Mouse (Mus musculus): ENCODE measurements around the gene Olfr70. TPM values are rescaled to one million over a fixed set of nuclear protein-coding genes. Genes with fewer than 3 reads are reported as not detected.

Gene Olfr70
- not detected for total RNA-seq (2021)

DNA sequence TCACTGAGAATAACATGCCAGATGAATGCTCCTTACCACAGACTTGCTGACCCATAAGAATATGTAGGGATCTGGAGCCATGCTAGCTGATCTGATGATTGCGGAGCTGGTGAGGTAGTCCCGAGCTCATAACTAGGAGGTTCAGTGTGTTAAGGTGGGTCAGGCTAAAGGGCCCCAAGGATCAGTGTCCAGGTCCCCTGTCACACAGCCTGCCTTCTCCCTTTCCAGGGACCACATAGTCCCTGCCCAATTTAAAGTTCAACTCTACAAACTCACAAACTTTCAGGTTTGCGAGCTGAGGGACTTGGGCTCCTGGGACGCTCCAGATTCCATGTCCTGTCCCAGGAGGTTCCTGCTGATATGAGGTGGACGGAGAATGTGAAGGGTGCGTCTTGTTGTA is at the start of gene Olfr70:
Gene Olfr70 (minus strand): TSS at position 101 of the 400 bp plus-strand sequence.
- DNase-seq (ENCODE audit: extremely low spot score in 1 of 2, low spot score in 2 of 2): no peak
- intact Hi-C loops (cut with DNase I): no loop called here

DNA sequence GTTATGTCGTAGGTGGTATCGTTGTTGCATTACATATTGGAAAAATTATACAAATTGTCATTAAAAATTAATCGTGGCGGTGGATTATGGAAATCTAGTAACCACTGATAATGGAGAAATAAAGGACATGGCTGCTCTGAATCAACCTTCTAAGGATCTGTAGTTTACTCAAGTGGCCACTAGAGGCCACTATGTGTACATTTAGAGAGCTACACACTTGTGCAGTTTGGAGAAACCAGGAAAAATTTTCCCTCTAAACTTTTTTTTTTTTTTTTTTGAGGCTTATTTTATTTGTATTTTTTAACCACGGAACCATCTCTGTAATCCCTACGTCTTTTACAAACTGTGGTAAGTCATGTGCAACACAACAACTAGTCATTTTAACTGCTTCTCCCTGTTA is 44.6 kb upstream of the Olfr70 start:
- intact Hi-C loops (cut with DNase I): loop anchor here (5.0 kb wide), 1 partner anchor 117 kb away; no protein-coding TSS in a partner anchor

DNA sequence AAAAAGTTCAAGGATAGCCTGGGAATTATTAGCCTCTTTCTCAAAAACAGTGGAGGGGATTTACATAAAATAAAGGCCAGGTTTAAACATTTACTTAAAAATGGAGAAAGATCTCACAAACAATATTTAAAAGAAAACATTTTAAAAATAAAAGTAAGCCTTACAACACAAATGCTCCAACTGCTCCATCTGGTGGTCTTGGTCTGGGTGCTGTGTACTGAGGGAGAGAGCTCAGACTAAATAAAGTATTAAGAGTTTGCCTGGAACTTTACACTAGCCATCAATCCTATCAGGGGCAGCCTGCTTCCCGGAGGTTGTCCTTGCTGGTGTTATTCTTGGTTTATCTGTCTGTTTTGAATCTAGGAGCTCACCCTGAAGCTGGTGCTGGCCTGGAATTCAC is 42.5 kb upstream of the Olfr70 start:
- DNase-seq (ENCODE audit: extremely low spot score in 1 of 2, low spot score in 2 of 2): peak in 1 of 2 experiments; percentile 36
- intact Hi-C loops (cut with DNase I): no loop called here

More for the DNA sequence above, 44.6 kb upstream of the Olfr70 start:
- DNase-seq (ENCODE audit: extremely low spot score in 1 of 2, low spot score in 2 of 2): peak in 1 of 2 experiments; percentile 58

DNA sequence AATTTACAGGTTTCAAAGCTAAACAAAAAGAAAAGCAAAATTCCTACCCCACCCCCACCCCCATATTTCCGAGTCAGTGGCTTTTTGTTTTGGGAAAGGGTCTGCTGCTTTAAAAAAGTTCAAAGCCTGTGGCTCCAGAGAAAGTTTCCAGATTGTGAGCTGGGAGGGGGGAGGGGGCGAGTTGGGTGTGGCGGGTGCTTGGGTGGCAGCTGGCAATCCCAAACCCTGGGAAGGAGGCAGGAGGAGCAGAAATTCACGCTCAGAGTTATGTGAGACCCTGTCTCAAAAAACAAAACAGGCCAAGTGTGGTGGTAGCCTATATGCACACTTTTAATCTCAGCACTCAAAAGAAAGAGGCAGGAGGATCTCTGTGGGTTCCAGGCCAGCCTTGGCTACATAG is 42.0 kb upstream of the Olfr70 start:
- no peak for DNase-seq (ENCODE audit: extremely low spot score in 1 of 2, low spot score in 2 of 2)
- intact Hi-C loops (cut with DNase I): no loop called here

DNA sequence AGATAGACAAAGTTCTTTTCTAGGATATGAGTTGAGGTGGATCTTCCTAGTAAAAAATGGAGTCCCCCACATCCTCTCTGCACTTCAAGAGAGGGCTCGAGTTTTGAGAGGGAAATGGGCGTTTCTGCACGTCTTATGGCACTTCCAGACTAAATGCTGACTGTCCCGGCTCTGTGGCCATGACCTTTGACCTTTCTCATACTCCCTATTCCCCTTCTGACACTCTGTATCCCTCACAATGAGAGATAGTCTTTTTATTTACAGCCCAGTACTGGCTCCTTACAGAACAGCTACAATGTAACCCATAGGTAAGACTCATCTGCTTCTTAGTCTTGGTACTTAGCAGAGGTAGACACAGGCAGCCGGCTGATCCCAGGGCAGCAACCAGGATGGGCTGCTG is 40.9 kb upstream of the Olfr70 start:
- DNase-seq (ENCODE audit: extremely low spot score in 1 of 2, low spot score in 2 of 2): peak in 1 of 2 experiments; percentile 9

DNA sequence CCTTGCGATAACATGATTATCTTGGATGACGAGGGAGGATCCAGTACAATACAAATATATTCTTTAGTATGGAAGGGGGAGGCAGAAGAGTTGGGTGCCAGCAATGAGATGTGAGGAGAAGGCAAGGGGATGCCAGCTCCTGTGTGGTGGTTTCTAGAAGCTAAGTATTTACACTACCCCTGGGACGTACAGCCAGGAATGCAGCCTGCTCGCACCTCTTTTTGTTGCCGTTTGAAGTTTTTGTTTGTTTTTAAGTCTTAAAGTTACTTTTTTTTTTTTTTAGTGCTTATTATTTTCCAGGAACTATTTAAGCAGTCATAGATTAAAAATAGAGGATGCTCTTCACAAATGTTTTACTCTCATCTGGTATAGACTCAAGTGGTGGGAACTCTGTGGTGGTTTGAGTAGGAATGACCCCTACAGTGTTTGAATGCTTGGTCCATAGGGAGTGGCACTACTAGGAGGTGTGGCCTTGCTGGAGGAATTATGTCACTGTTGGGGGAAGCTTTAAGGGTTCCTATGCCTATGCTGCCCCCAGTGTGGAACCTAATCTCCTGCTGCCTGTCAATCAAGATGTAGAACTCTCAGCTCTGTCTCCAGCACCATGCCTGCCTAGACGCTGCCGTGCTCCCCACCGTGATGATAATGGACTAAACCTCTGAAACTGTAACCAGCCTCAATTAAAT is 38.5 kb upstream of the Olfr70 start:
- peak in 1 of 2 experiments; percentile 10 for DNase-seq (ENCODE audit: extremely low spot score in 1 of 2, low spot score in 2 of 2)
- intact Hi-C loops (cut with DNase I): no loop called here

More for the DNA sequence above, 40.9 kb upstream of the Olfr70 start:
- intact Hi-C loops (cut with DNase I): no loop called here

DNA sequence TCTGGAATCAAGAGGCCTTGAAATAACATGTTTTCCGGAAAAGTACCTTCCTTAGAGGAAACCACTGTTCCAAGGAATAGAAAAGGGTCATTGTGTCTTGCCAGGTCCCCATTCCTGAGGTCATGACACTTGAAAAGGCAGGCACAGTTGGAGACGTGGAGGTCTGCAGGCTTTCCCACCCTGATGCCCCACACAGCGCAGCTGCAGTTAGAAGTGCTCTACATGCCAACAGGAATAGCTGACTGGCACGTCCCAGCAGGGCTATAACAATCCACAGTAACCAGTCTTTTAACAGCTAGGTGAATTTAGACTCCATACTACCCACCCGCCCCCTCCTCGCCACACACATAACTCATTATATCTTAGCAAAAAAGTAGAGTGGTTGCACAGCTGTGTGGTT is 36.5 kb upstream of the Olfr70 start:
- DNase-seq (ENCODE audit: extremely low spot score in 1 of 2, low spot score in 2 of 2): peak in 1 of 2 experiments; percentile 30
- intact Hi-C loops (cut with DNase I): no loop called here

DNA sequence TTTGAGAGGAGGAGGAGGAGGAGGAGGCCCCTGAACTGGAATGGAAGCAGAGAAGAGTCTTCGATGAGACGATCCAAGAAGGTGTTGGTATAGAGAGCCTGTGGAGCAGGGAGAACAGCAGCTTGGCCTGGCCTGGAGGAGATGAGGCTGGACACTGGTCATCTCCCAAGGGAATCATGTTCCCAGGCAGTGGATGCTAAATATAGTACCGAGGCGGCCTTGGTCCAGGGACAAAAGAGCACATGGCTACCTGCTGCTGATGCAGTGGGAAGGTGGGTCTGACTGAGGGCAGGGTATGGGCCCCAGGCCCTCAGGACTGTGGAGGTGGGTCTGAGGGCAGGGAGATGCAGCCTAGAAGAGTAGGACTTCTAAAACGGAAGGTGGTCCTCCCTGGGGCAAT is 32.6 kb upstream of the Olfr70 start:
- intact Hi-C loops (cut with DNase I): no loop called here
- peak in 1 of 2 experiments; percentile 31 for DNase-seq (ENCODE audit: extremely low spot score in 1 of 2, low spot score in 2 of 2)

DNA sequence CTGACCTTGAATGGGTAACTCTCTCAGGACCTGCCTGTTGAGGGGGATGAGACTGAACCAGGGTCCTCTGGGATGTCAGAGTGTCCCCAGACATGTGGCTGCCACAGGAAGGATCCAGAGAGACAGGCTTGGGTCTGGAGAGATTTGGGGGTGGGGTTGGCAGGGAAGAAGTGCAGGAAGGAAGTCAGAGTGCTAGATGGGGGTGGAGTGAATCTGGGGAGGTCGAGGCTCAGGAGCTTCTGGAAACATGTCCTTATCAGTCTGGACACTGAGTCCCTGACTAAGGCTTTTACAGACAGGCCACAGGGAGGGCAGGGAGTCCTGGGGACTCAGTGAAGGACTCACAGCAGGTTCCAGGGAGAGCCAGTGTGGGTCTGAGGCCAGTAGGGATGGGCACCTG is 31.6 kb upstream of the Olfr70 start:
- DNase-seq (ENCODE audit: extremely low spot score in 1 of 2, low spot score in 2 of 2): peak in 1 of 2 experiments; percentile 22
- intact Hi-C loops (cut with DNase I): no loop called here

DNA sequence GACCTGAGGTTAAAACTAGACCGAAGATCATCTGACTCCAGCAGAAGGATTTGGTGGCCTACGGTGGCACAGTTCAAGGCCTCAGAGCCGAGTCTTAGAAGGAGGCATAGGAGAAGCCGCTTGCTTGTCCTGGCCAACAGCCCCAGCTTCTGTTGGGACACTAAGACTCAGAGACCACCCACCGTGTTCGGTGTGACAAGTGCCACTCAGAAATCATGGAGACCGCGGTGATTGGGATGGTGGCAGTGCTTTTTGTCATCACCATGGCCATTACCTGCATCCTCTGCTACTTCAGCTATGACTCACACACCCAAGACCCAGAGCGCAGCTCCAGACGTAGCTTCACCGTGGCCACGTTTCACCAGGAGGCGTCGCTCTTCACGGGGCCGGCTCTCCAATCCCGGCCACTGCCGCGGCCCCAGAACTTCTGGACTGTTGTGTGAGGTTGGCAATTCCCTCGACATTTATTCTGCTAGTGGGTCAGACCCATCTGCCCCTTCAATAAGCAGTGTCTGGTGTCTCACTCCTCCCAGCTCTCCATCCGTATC is 30.2 kb upstream of the Olfr70 start:
- DNase-seq (ENCODE audit: extremely low spot score in 1 of 2, low spot score in 2 of 2): peak in 1 of 2 experiments; percentile 23
- intact Hi-C loops (cut with DNase I): no loop called here

DNA sequence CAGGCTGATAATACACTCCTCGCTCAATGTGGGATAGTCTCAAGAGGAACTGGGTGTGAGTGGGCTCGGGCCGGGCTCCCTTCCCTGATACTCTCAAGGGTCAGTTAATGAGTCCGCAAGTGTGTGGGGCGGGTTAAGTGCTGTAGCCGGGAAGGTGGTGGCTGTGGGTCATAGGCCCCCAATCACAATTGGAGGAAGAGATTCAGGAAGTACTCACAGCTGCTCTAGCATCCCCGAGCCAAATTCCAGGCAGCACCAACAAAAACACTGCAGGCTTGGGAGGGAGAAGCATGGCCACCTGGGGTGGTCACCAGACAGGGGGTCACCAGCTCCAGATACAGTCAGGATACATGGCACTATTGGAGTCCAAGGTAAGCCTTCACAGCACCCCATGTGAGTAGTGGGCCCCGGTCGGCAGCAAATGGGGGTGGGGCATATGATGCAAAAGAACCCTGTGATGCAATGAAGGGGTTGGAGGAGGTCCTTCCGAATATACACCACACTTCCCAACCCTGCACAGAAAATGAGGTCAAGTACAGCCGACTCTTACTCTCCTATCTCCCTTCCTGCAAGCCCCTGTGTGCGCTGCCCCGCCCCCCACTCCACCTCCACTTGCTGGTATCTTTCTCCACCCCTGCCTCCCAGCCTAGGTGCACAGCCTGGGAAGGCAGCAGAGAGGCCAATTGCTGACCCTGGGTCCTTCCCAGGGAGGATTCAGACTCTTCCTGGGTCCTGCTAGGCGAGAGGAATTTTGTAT is 29.4 kb upstream of the Olfr70 start, which contains the start of gene Spaar:
Gene Spaar (plus strand): TSS at position 241 of the 757 bp plus-strand sequence.
- DNase-seq (ENCODE audit: extremely low spot score in 1 of 2, low spot score in 2 of 2): peak in 1 of 2 experiments; percentile 75
- intact Hi-C loops (cut with DNase I): no loop called here

DNA sequence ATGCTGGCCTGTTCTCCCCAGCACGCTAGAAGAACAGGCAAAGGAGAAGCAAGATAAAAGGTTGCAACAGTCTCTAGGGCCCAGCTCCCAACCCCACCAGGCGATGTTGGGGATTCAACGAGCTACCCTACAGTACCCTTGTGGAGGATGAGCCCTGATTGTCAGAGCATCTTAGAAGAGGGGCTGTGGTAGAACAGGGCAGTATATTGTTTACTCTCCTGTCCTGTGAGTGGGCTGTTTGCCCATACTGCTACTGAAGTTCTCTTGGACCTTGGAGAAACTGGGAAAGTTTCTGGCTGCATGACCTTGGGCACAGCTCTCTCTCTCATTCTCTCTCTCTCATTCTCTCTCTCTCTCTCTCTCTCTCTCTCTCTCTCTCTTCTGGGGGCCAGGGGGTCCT is 28.5 kb upstream of the Olfr70 start:
- intact Hi-C loops (cut with DNase I): no loop called here

DNA sequence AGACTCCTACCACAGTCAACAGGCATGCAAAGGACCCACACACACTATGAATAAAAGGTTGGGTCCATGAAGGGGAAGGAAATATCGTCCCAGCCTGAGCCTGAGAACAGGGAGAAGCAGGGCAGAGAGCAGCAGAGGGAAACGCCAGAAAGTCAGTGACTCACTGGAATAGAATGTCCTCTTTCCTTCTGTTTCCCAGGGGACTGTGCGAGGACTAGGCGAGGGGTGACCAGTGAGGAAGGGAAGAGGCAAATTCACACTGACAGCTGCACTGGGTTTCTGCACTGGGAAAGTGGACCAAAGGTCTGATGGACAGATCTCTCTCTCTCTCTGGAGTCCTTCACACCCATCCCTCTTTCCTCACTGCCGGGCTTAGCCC is 28.0 kb upstream of the Olfr70 start:
- peak in 1 of 2 experiments; percentile 55 for DNase-seq (ENCODE audit: extremely low spot score in 1 of 2, low spot score in 2 of 2)
- intact Hi-C loops (cut with DNase I): no loop called here

More for the DNA sequence above, 28.5 kb upstream of the Olfr70 start:
- DNase-seq (ENCODE audit: extremely low spot score in 1 of 2, low spot score in 2 of 2): peak in 1 of 2 experiments; percentile 14

DNA sequence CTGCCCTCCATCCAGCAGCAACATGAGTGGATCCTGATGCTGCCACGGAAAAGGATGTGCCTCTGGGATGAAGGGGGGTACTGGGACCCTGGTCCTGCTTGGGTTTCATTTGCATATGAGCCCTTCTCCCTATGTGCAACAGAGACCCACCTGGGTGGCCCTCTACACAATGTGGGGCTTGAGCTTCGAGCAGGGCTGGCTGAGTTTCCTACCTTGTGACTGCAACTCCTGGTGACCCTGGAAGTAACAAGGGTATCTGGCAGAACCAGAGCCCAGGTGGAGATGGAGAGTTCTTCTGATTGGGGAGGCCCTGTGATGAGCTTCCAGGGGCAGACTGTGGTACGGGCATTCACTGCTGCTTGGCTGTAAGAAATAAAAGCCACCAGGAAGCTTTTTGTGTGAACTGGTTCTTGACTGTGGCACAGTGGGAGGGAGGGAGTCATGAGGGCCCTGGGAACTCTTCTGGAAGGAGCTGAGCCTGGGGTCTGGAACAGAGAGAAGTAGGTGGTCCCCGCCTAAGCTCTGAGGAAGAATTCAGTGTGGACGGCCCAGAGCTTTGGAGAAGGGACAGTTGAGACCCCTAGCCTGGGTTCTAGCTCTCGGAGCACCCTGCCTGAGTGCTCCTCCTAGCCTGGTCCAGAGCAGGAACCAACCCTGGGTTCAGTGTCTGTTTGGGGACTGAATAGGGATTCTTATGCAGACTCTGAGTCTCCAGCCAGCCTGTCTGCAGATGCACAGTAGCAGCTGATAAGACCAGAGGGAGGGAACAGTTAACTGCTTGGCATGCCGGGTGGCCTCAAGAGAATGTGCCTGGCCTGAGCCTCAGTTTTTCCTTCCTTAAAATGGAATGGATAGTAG is 27.3 kb upstream of the Olfr70 start:
- intact Hi-C loops (cut with DNase I): no loop called here

DNA sequence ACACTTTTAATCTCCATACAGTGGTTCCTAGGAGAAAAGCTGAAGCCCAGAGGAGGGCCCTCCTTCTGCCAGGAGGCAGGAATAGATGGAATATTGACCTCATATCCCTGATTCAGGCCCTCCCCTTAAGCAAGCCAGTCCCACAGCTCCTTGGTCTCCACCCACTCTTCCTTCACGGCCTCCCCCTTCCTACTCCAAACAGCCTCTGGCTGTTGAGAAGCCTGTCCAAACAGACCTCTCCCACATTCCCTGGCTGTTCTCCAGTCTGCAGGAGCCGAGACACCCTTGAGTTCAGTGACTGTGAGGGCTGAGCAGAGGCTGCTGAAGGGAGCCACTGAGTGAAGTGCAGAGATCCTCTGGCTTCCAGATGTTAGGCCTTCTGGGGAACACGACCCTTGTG is 26.4 kb upstream of the Olfr70 start, which contains the start of gene Hrct1:
Gene Hrct1 (plus strand): TSS at position 194 of the 400 bp plus-strand sequence.
- DNase-seq (ENCODE audit: extremely low spot score in 1 of 2, low spot score in 2 of 2): peak in 1 of 2 experiments; percentile 90
- intact Hi-C loops (cut with DNase I): no loop called here

More for the DNA sequence above, 27.3 kb upstream of the Olfr70 start:
- no peak for DNase-seq (ENCODE audit: extremely low spot score in 1 of 2, low spot score in 2 of 2)

DNA sequence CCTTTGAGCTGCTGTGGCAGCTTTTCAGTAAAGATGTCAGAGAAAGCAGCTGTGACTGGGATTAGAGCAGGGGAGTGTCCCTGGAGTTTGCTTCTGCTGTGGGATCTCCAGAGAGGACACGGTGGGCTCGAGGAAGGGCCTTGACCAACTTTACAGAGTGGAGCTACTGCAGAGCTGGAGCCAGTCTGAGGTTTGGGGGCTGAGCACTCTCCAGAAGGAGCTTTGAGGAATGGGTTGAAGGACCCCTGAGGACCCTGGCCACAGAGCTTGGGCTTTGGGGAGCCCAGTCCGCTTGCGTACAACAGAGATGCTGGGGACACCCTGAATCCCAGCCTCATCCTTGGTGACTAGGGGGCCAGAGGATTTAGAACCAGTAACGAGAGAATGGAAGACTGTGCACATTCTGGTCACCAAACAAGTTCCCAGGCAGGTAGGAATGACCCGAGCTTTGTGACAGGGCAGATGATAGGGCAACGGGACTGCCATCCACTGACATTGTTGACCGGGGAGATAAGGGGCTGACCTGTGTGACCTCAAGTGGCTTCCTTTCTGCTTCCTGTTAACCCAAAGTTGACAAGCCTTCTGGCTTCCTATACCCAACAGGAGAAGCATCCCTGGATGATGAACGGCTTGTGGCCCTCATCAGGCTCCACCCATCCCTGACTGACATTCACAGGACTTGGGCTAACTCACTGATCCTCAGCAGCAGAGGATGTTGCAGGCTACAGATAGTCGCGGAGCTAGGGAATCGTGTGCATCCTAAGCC is 25.8 kb upstream of the Olfr70 start:
- DNase-seq (ENCODE audit: extremely low spot score in 1 of 2, low spot score in 2 of 2): no peak
- intact Hi-C loops (cut with DNase I): no loop called here

DNA sequence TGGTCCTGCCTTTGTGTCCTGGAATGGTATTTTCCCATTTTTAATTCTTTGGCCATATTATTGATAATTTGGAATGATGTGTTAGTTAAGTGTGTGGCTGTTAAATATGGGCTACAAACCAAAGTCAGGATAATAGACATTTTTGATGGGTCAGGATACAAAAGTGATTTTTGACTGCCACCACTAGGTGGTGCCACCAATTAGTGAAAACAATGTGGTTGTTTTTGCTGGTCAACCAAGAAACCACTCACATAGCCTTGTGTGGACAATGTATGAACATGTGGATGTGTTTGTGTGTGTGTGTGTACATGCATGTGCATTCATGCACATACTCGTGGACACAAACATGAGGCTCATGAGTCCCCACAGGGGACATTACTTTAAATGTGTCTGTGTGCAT is 24.2 kb upstream of the Olfr70 start:
- intact Hi-C loops (cut with DNase I): no loop called here
- DNase-seq (ENCODE audit: extremely low spot score in 1 of 2, low spot score in 2 of 2): peak in 1 of 2 experiments; percentile 68

DNA sequence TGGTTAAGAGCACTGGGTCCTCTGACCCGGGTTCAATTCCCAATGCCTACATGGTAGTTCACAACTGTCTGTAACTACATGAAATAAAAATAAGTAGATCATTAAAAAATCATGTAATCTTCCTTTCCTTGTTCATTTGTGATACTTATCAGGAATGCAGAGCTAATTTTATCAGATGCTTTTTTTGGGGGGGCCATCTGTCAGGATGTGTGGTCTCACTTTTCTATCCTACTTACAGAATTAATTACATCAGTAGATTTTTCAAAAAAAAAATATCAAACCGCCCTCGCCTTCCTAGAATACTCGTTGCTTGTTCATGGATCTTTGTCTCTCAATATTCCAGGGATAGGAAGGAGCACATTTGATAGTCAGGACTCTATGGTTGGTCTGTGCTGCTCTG is 21.6 kb upstream of the Olfr70 start:
- peak in 1 of 2 experiments; percentile 40 for DNase-seq (ENCODE audit: extremely low spot score in 1 of 2, low spot score in 2 of 2)
- intact Hi-C loops (cut with DNase I): no loop called here

All from left cerebral cortex, postnatal 10 days (tissue).